Mouse (Mus musculus): Measurements from ENCODE around the gene Alkbh1. TPM values are rescaled to one million over a fixed set of nuclear protein-coding genes. Genes with fewer than 3 reads are reported as not detected.

Gene Alkbh1
- polyA plus RNA-seq, 1 experiment from 2014 or later: 52.6 TPM

- Histone ChIP-seq H3K9me3 (replicated peaks; ENCODE audit: control insufficient read depth, low read length) (no peaks in the 10 kb centered on the region), H3K36me3 (ENCODE audit: control insufficient read depth, insufficient read depth, low read length) (no peaks in the 10 kb centered on the region), H3K27ac (ENCODE audit: low read depth, low read length) (no peak overlapping the region), H3K4me3 (ENCODE audit: low read depth, low read length) (no peak overlapping the region), H3K4me1 (ENCODE audit: control insufficient read depth, insufficient read depth, low read length) (peaks cover 6% of the 10 kb centered on the region; the same call in 1 of the 2 replicates), H3K9ac (ENCODE audit: low read depth, low read length) (no peak overlapping the region), H3K4me2 (no peak overlapping the region), H3K27me3 (ENCODE audit: control insufficient read depth, insufficient read depth, low read length) (no peaks in the 10 kb centered on the region)
- ATAC-seq (replicated peaks; ENCODE audit: insufficient number of reproducible peaks, low FRiP score, low TSS enrichment): no peak
- 75% methylated on average over 4 of the region's 4 CpGs for WGBS (ENCODE audit: insufficient replicate concordance)
Measured at GRCm38 (mm10) chr12:87409123-87409522, 34.7 kb downstream of the Alkbh1 start.

DNA sequence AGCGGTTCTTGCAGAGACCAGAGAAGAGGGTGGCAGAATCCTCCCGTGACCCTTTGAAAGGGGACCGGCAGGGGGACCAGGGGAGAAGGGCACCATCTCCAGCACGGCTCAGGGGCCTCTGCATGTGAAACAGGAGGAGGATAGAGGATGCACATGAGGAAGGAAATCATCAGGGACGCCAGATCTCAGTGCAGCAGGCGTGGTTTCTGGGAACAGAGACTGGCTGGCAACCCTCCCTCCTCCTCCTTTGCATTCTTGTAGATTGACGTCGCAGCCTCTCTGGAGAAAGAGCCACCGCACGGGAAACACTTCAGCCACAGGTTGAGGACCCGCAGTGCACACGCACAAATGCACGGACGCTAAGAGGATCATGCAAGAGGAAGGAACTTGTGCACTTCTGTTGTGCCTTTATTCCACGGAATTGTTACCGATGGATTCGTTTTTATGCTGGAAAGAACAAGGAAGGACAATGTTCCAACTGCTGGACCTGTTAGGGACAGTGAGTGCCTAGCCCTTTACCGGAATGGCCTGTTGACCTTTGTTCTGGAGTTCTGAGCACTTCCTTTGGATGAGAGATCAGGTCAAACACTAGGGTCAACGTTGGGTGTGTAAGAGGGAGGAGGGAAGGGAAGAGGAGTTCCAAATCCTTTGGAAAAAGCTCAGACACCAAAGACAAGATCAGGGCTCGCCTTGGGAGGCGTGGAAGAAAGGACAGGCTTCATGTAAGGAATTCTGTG, 35.8 kb downstream of the Alkbh1 start:
- WGBS (ENCODE audit: insufficient replicate concordance): 25% methylated on average over 21 of the region's 21 CpGs
- peak; percentile 61 for ATAC-seq (replicated peaks; ENCODE audit: insufficient number of reproducible peaks, low FRiP score, low TSS enrichment)
- H3K27ac ChIP-seq (ENCODE audit: low read depth, low read length): peak overlapping the region; percentile 60; the same call in 1 of the 2 replicates
- H3K4me2 ChIP-seq: peak overlapping the region; percentile 53
- 0 out of 2 replicates have a peak overlapping the region, but pooled peaks have one; percentile 39 for H3K9ac ChIP-seq (ENCODE audit: low read depth, low read length)
- no peaks in the 10 kb centered on the region for H3K36me3 ChIP-seq (ENCODE audit: control insufficient read depth, insufficient read depth, low read length)
- H3K27me3 ChIP-seq (ENCODE audit: control insufficient read depth, insufficient read depth, low read length): no peaks in the 10 kb centered on the region
- no peaks in the 10 kb centered on the region for H3K9me3 ChIP-seq (replicated peaks; ENCODE audit: control insufficient read depth, low read length)
- peak overlapping the region; percentile 13; the same call in 1 of the 2 replicates for H3K4me3 ChIP-seq (ENCODE audit: low read depth, low read length)
- H3K4me1 ChIP-seq (ENCODE audit: control insufficient read depth, insufficient read depth, low read length): peaks cover 6% of the 10 kb centered on the region; the same call in 1 of the 2 replicates

DNA sequence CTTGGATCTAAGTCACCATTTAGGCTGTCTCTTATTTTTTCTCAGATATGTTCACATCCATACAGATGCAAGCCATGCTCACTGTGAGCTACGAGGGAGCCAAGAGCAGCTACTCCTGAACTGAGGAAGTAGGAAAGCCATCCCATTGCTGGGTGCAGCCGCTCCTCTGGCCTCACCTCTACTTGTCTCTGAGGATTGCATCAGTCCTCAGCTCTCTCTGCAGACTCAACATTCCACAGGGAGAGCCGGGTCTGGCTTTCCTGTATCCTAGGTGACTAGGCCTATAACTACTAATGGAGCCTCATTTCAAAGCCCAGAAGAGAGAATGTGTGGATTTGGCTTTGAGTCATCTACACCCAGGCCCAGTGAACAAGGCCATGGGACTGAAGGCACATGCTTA, 38.1 kb downstream of the Alkbh1 start:
- Histone ChIP-seq H3K9me3 (replicated peaks; ENCODE audit: control insufficient read depth, low read length) (no peaks in the 10 kb centered on the region), H3K4me2 (no peak overlapping the region), H3K9ac (ENCODE audit: low read depth, low read length) (no peak overlapping the region), H3K4me3 (ENCODE audit: low read depth, low read length) (no peak overlapping the region), H3K27ac (ENCODE audit: low read depth, low read length) (no peak overlapping the region), H3K27me3 (ENCODE audit: control insufficient read depth, insufficient read depth, low read length) (no peaks in the 10 kb centered on the region), H3K4me1 (ENCODE audit: control insufficient read depth, insufficient read depth, low read length) (peaks cover 3% of the 10 kb centered on the region; the same call in 1 of the 2 replicates), H3K36me3 (ENCODE audit: control insufficient read depth, insufficient read depth, low read length) (no peaks in the 10 kb centered on the region)
- ATAC-seq (replicated peaks; ENCODE audit: insufficient number of reproducible peaks, low FRiP score, low TSS enrichment): no peak
- 62% methylated on average over 3 of the region's 3 CpGs for WGBS (ENCODE audit: insufficient replicate concordance)

DNA sequence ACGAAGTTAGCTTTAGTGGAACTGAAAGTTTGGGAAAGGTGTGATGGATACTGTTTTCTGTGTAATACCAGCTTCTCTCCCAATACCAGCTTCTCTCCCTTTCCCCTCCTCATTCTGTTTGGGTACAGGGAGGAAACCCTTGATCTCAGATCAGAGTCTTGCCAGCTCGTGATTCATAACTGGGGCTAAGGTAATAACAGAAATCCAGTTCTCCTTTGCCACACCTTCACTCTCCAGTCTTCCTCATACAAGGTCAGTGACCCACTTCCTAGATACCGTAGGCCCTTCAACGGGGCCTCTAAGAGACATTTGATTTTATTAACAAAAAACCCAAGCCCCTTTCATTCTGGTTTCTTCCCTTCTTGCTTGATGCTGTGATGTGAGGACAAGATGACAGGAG, 38.7 kb downstream of the Alkbh1 start:
- no peaks in the 10 kb centered on the region for H3K36me3 ChIP-seq (ENCODE audit: control insufficient read depth, insufficient read depth, low read length)
- H3K4me1 ChIP-seq (ENCODE audit: control insufficient read depth, insufficient read depth, low read length): peaks cover 3% of the 10 kb centered on the region; the same call in 1 of the 2 replicates
- H3K9ac ChIP-seq (ENCODE audit: low read depth, low read length): no peak overlapping the region
- H3K27me3 ChIP-seq (ENCODE audit: control insufficient read depth, insufficient read depth, low read length): no peaks in the 10 kb centered on the region
- no peak overlapping the region for H3K4me2 ChIP-seq
- H3K9me3 ChIP-seq (replicated peaks; ENCODE audit: control insufficient read depth, low read length): no peaks in the 10 kb centered on the region
- H3K4me3 ChIP-seq (ENCODE audit: low read depth, low read length): no peak overlapping the region
- no peak overlapping the region for H3K27ac ChIP-seq (ENCODE audit: low read depth, low read length)
- no peak for ATAC-seq (replicated peaks; ENCODE audit: insufficient number of reproducible peaks, low FRiP score, low TSS enrichment)
- 81% methylated on average over 4 of the region's 4 CpGs for WGBS (ENCODE audit: insufficient replicate concordance)

DNA sequence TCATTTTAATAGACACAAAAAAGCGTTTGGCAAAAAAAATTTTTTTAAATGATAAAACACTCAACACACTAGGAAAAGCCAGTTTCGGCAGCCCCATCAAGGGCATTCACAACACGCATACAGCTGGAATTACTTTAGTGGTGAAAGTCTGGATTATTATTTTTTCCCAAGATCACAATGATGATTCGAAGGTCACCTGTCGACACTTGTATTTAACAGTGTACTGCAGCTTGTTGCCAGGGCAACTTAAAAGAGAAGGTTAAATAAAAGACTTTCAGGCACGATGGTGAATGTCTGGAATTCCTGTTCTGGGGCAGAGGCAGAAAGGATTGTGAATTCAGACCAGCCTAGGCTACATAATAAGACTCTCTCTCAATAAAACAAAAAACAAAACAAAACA, 41.9 kb downstream of the Alkbh1 start:
- Histone ChIP-seq H3K4me2 (no peak overlapping the region), H3K27ac (ENCODE audit: low read depth, low read length) (no peak overlapping the region), H3K9me3 (replicated peaks; ENCODE audit: control insufficient read depth, low read length) (no peaks in the 10 kb centered on the region), H3K36me3 (ENCODE audit: control insufficient read depth, insufficient read depth, low read length) (no peaks in the 10 kb centered on the region), H3K4me1 (ENCODE audit: control insufficient read depth, insufficient read depth, low read length) (no peaks in the 10 kb centered on the region), H3K27me3 (ENCODE audit: control insufficient read depth, insufficient read depth, low read length) (no peaks in the 10 kb centered on the region), H3K9ac (ENCODE audit: low read depth, low read length) (no peak overlapping the region), H3K4me3 (ENCODE audit: low read depth, low read length) (no peak overlapping the region)
- no peak for ATAC-seq (replicated peaks; ENCODE audit: insufficient number of reproducible peaks, low FRiP score, low TSS enrichment)
- 49% methylated on average over 6 of the region's 6 CpGs for WGBS (ENCODE audit: insufficient replicate concordance)

DNA sequence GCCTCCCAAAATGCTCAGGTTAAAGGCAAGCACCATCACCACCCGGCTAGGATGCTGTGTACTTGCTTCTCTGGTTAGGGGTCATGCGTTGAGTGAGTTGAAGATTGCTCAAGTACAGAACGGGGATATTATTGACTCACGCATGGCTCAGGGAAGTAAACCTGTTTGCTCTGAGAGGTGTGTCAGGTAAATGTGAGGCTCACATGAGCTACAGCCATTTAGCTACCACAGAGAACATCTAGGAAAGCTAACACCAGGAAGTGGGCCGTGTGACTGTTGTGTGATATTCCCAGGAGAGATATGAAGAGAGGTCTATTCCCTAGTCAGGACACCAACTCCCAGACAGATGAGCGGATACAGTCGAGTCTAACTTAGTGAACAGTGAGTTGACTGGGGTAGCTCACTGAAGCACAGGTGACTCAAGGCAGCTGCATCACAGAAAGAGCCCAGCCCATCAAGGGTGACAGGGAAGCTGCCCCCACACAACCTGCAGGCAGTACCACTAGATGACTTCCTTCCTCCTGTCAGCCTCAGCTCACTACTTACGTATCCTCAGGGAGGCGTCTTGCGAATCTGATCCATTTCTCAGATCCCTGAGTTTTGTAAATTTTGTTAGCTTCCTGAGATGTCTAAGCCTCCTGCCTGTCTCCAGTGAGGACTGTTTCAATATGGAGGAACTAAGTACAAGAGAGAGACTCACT, 44.5 kb downstream of the Alkbh1 start:
- no peaks in the 10 kb centered on the region for H3K36me3 ChIP-seq (ENCODE audit: control insufficient read depth, insufficient read depth, low read length)
- H3K4me2 ChIP-seq: no peak overlapping the region
- no peak overlapping the region for H3K4me3 ChIP-seq (ENCODE audit: low read depth, low read length)
- no peak for ATAC-seq (replicated peaks; ENCODE audit: insufficient number of reproducible peaks, low FRiP score, low TSS enrichment)
- H3K9me3 ChIP-seq (replicated peaks; ENCODE audit: control insufficient read depth, low read length): no peaks in the 10 kb centered on the region
- no peak overlapping the region for H3K27ac ChIP-seq (ENCODE audit: low read depth, low read length)
- no peaks in the 10 kb centered on the region for H3K4me1 ChIP-seq (ENCODE audit: control insufficient read depth, insufficient read depth, low read length)
- WGBS (ENCODE audit: insufficient replicate concordance): 77% methylated on average over 10 of the region's 10 CpGs
- no peak overlapping the region for H3K9ac ChIP-seq (ENCODE audit: low read depth, low read length)
- no peaks in the 10 kb centered on the region for H3K27me3 ChIP-seq (ENCODE audit: control insufficient read depth, insufficient read depth, low read length)

DNA sequence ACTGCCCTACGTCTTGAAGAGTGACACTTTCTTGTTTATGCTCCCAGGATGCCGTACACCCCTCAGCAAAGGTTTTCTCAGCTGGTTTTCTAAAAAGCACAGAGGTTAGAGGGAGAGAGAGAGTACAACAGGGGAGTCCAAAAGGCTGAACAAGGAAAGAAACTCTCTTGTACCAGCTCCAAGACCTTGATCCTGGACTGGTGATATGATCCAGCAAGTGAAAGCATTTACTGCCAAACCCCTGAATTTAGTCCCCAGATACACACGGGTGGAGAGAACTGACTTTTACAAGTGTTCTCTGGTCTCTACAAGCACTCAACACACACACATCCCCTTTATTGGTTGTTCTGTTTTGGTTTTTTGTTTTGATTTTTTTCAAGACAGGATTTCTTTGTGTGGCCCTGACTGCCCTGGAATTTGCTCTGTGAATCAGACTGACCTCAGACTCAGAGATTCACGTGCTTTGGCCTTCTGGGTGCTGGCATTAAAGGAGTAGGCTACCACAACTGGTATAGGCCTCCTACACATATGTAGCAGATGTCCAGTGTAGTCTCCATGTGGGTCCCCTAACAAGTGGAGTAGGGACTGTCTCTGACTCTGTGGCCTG, 45.9 kb downstream of the Alkbh1 start:
- Histone ChIP-seq H3K9ac (ENCODE audit: low read depth, low read length) (no peak overlapping the region), H3K27ac (ENCODE audit: low read depth, low read length) (no peak overlapping the region), H3K27me3 (ENCODE audit: control insufficient read depth, insufficient read depth, low read length) (no peaks in the 10 kb centered on the region), H3K36me3 (ENCODE audit: control insufficient read depth, insufficient read depth, low read length) (no peaks in the 10 kb centered on the region), H3K9me3 (replicated peaks; ENCODE audit: control insufficient read depth, low read length) (no peaks in the 10 kb centered on the region), H3K4me1 (ENCODE audit: control insufficient read depth, insufficient read depth, low read length) (no peaks in the 10 kb centered on the region), H3K4me3 (ENCODE audit: low read depth, low read length) (no peak overlapping the region), H3K4me2 (no peak overlapping the region)
- no peak for ATAC-seq (replicated peaks; ENCODE audit: insufficient number of reproducible peaks, low FRiP score, low TSS enrichment)
- WGBS (ENCODE audit: insufficient replicate concordance): 74% methylated on average over 4 of the region's 4 CpGs

- Histone ChIP-seq H3K4me2 (no peak overlapping the region), H3K4me1 (ENCODE audit: control insufficient read depth, insufficient read depth, low read length) (no peaks in the 10 kb centered on the region), H3K9me3 (replicated peaks; ENCODE audit: control insufficient read depth, low read length) (no peaks in the 10 kb centered on the region), H3K27me3 (ENCODE audit: control insufficient read depth, insufficient read depth, low read length) (no peaks in the 10 kb centered on the region), H3K9ac (ENCODE audit: low read depth, low read length) (no peak overlapping the region), H3K4me3 (ENCODE audit: low read depth, low read length) (no peak overlapping the region), H3K27ac (ENCODE audit: low read depth, low read length) (no peak overlapping the region), H3K36me3 (ENCODE audit: control insufficient read depth, insufficient read depth, low read length) (no peaks in the 10 kb centered on the region)
- ATAC-seq (replicated peaks; ENCODE audit: insufficient number of reproducible peaks, low FRiP score, low TSS enrichment): no peak
- WGBS (ENCODE audit: insufficient replicate concordance): 79% methylated on average over 4 of the region's 4 CpGs
Measured at GRCm38 (mm10) chr12:87397126-87397525, 46.7 kb downstream of the Alkbh1 start.
